Comparison of ENCODE assay signal across 18 mouse cellular contexts in genomic region chr17:7633382-7634290, GRCm38 (mm10).
DNase-seq lines count a peak whose midpoint lies in the region; ATAC-seq lines count a peak whose summit lies in the region.
"Had no signal": no experiment of that assay in that cellular context is flagged by ENCODE, and none has a peak within 500 bp of the region (broad histone marks: within the 10 kb centered on the region; RNA-seq: fewer than 3 reads in every experiment).

No protein-coding gene starts in this region.

- no peaks in the 10 kb centered on the region; the same call in 1 of the 2 replicates for H3K4me1 ChIP-seq in kidney, embryonic 16.5 days (ENCODE audit: insufficient read depth, low read length)
- peaks cover 12% of the 10 kb centered on the region for H3K4me1 ChIP-seq in limb, embryonic 15.5 days
- H3K4me1 ChIP-seq: forebrain, embryonic 12.5 days; liver, embryonic 13.5 days; midbrain, embryonic 12.5 days had no signal

- WGBS in kidney, embryonic 16.5 days: 67% methylated on average over 9 of the region's 9 CpGs
- WGBS in limb, embryonic 15.5 days: 47% methylated on average over 9 of the region's 9 CpGs

- no peak overlapping the region for H3K4me2 ChIP-seq in kidney, embryonic 16.5 days (replicated peaks; ENCODE audit: low read depth, low read length)
- no peak overlapping the region for H3K4me2 ChIP-seq in limb, embryonic 15.5 days
- H3K4me2 ChIP-seq: forebrain, embryonic 12.5 days; hindbrain, embryonic 15.5 days; liver, embryonic 13.5 days; midbrain, embryonic 12.5 days had no signal

- no peaks in the 10 kb centered on the region for H3K9me3 ChIP-seq in kidney, embryonic 16.5 days (ENCODE audit: low read length)
- no peaks in the 10 kb centered on the region for H3K9me3 ChIP-seq in limb, embryonic 15.5 days
- H3K9me3 ChIP-seq: forebrain, embryonic 12.5 days; hindbrain, embryonic 15.5 days; liver, embryonic 13.5 days had no signal

- ATAC-seq in kidney, embryonic 16.5 days (ENCODE audit: low FRiP score, low TSS enrichment): no peak
- ATAC-seq in limb, embryonic 15.5 days (ENCODE audit: insufficient number of reproducible peaks, low FRiP score, low TSS enrichment, low read depth): no peak

- H3K9ac ChIP-seq in kidney, embryonic 16.5 days (replicated peaks; ENCODE audit: low read length): no peak overlapping the region; the same call in 1 of the 2 replicates
- H3K9ac ChIP-seq in limb, embryonic 15.5 days: no peak overlapping the region
- H3K9ac ChIP-seq: forebrain, embryonic 12.5 days; hindbrain, embryonic 15.5 days; liver, embryonic 13.5 days; midbrain, embryonic 12.5 days had no signal

- H3K36me3 ChIP-seq in kidney, embryonic 16.5 days (ENCODE audit: insufficient read depth, low read length): no peaks in the 10 kb centered on the region
- H3K36me3 ChIP-seq in limb, embryonic 15.5 days: no peaks in the 10 kb centered on the region
- H3K36me3 ChIP-seq: forebrain, embryonic 12.5 days; hindbrain, embryonic 15.5 days; liver, embryonic 13.5 days; midbrain, embryonic 12.5 days had no signal

- DNase-seq in heart, adult 11 months: peak; percentile 78
- DNase-seq in heart, adult 18-20 months: no peak
- no peak for DNase-seq in kidney, postnatal 36 days
- peak; percentile 21 for DNase-seq in 3T3-L1 (ENCODE audit: low read depth, low spot score)
- DNase-seq in urinary bladder, postnatal 25 days (ENCODE audit: low spot score): no peak
- no peak for DNase-seq in thymus, postnatal 25 days
- DNase-seq: cerebellum, adult 11 months; cerebellum, postnatal 36 days; kidney, adult 2 months; layer of hippocampus, postnatal 36 days; liver, embryonic 13.5 days; right cerebral cortex, postnatal 4 days; thymus, postnatal 36 days had no signal

- H3K4me3 ChIP-seq in kidney, embryonic 16.5 days (ENCODE audit: low read length): no peak overlapping the region
- no peak overlapping the region for H3K4me3 ChIP-seq in limb, embryonic 15.5 days
- H3K4me3 ChIP-seq: forebrain, embryonic 12.5 days; hindbrain, embryonic 15.5 days; liver, embryonic 13.5 days; midbrain, embryonic 12.5 days had no signal

- H3K27me3 ChIP-seq in kidney, embryonic 16.5 days (ENCODE audit: insufficient read depth, low read length): no peaks in the 10 kb centered on the region
- H3K27me3 ChIP-seq in limb, embryonic 15.5 days: no peaks in the 10 kb centered on the region
- H3K27me3 ChIP-seq: forebrain, embryonic 12.5 days; hindbrain, embryonic 15.5 days; liver, embryonic 13.5 days; midbrain, embryonic 12.5 days had no signal

- peak overlapping the region; percentile 27; the same call in 1 of the 2 replicates for H3K27ac ChIP-seq in kidney, embryonic 16.5 days (ENCODE audit: low read length)
- peak overlapping the region; percentile 82 for H3K27ac ChIP-seq in limb, embryonic 15.5 days
- H3K27ac ChIP-seq: forebrain, embryonic 12.5 days; hindbrain, embryonic 15.5 days; liver, embryonic 13.5 days; midbrain, embryonic 12.5 days had no signal

Comparison
In these comparisons a context has a peak if more than half of its experiments do, and no peak if none do; other contexts are left out.
1. DNase-seq: peak in heart, adult 11 months (single experiment) and 3T3-L1 (single experiment); none in heart, adult 18-20 months (0 of 2), kidney, postnatal 36 days (0 of 2), urinary bladder, postnatal 25 days (single experiment) and thymus, postnatal 25 days (single experiment).